Mouse (Mus musculus): ENCODE measurements at regions not wholly inside any gene's neighbourhood (a gene's known extent, or its start where the extent isn't known, plus 50 kb on each side); places are given as distances from the start of the nearest gene placed in this dataset.

DNA sequence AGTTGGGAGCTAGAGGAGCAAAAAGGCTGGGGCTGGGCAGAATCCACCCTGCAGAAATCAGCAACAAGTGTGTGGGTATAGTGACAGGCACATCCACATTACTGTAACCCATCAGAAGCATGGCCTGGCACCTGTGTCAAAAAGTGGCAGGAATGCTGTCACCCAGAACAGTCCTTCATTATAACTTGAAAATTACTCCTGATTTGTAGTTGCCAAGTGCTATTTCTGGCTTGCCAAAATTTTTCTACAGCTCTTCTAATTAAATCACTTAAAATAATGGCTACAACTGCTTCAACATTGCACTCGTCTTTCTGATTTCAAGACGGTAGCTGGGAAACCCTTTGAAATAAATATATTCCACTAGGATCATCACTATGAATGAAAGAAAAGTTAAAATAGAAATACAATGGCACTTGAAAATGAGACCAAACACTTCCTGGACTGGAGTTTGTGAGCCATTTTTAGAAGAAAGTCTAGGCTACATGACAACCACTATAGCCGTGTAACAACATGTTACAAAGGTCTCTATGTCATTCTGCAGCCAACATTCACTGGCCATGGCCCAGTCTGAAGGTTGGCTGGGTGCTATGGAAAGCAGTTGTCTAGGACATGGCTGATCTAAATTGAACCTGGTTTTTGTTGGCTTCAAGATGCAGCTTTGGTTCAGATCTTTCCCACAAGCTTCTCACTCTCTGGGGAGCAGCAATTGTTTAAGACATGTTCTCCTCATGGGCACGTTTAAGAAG, 190.6 kb upstream of the Tapt1 start:
- no peak for DNase-seq (ENCODE audit: low spot score in 2 of 2)

DNA sequence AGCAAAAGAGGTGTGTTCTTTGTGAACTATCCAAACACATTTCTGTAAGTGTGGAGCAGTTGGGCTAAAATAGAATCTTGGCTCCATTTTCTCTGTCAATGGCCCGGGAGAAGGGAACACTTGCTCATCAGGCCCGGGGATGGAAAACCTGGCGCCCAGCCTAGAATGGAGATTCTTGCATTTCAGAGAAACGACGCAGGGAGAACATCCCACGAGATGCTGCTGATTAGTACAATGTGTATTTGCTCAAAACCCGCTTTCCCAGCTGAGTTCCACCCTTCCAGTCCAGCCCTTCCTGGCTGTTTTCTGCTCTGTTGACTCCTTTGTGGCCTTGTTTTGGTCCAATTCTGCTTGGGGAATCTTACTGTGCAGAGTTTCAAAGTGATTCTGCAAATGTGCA, 188.0 kb upstream of the Tapt1 start:
- peak; percentile 4 to 61 for DNase-seq (ENCODE audit: low spot score in 2 of 2)

DNA sequence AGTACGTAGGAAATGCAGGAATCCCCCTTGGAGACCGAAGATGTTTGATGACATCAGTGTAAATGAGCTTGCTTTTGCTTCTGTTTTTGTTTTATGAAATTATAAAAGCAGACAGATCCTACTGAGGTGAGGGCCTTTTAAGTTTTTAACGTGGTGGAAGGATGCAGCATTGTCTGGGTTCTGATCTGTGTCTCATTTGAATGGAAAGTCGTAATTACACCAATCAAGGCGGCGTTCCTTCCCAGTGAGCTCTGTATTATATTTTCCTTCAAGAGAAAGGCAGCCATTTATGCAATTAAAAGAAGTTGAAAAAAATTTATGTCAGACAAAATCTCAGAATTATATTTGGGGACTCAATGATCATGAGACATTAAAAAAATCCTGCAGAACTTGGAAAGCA, 176.9 kb upstream of the Tapt1 start:
- no peak for DNase-seq (ENCODE audit: low spot score in 2 of 2)

DNA sequence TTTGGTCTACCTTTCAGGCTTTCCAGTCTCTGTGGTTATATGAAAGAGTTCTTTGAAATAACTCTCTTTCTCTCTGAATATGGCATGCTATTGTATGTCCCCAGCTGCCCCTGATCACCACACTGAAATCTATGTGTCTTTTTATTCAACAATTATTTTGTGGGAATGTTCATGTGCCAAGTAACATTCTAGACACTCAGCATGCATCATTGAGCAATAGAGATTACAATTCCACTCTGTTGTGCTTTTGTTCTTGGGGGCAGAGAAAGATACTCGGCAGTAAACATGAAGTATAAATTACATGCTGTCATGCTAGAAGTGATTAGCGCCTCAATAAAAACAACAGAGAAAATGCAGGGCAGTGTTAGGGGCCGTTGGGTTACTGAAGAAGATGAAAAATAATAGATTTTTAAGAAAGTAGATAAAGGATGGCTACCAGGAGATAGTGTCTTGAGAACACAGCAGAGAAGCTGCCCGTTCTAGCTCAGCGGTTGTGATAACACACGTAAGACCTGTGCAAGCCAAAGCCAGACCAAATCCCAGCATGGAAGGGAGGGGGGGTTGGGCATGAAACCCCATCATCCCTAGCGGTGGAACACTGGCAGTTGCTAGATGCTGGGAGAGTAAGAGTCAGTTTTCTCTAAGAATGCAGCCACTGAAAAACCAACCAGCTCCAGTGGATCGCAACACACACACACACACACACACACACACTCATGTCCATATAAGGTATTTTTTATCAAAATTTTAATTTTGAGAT, 174.3 kb upstream of the Tapt1 start:
- no peak for DNase-seq (ENCODE audit: low spot score in 2 of 2)

DNA sequence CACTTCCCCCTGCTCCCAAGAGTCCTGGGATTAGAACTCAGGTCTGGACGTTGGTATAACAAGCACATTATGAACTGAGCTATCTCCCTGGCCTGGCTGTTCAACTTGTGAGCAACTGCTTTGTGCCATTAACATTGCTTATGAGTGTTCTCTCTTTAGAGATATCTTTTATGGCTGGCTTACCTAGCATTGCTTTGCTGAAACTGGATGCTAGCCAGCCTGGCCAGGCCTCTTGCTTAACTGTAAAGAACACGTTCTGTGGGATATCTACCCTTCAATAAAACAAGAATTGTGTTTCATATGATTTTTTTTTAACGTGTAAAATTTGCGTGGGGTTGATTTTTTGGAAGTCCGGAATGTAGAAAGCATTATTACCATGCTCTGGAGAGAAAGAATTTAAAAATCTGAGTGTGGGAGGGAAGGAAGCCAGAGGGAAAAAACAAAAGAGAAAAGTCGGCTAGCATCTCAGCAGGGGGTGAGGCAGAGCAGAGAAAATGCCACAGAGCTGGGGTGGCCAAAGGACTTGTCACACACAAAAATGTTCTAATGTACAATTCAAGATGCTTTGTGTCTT, 160.9 kb upstream of the Tapt1 start:
- DNase-seq (ENCODE audit: low spot score in 2 of 2): no peak

DNA sequence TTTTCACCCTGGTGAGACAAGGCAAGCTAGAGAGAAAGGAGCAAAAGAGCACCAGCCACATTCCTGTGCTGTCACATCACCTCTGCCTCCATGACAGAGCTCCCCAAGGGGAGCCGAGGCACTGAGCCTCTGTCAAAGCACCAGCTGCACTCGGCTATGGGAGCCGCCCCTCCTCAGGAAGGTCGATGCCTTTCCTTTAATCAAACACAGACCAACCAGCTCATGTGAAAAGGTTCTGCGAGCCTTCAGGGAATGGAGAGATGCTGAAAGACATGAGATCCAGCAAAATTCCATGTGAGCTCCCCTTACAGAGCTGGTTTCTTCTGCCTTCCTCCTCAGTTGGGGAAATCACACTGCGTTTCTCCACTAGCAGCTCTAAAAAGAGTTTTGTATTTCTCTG, 159.8 kb upstream of the Tapt1 start:
- no peak for DNase-seq (ENCODE audit: low spot score in 2 of 2)

DNA sequence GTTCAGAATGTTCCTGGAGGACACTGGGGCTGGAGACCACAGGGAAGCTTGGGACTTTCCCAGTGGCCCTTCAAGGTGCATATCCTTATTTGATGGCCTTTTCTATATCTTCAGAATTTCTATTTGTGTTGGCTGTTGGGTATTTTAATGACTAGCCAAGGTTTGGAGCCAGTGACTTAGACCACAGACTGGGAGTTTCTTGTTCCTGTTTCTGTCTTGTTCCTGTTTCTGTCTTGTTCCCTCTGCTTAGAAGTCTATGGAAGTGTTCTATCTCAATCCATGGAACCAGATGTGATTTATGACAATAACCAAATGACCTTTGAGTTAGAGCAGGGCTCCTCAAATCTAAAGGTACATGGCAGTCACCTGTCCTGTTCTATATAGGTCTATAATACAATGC, 156.6 kb upstream of the Tapt1 start:
- DNase-seq (ENCODE audit: low spot score in 2 of 2): no peak

DNA sequence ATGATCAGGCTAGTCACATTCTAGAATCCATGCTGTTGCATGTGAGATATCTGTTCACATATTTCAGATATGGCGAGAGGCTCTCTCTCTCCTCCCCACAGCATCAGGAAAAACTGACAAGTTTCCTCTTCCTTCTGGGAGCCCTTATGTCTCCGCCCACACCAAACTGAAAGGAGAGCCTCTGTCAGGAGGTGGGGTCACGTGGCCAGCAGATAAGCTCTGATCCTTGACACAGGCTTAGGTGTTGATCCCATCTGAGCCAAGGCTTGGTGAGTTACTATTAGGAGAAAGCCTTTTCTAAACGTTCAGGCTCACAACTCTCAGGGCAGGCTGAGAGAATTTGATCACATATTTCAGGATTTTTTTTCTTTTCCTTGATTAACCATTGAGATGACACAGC, 143.6 kb upstream of the Tapt1 start:
- DNase-seq (ENCODE audit: low spot score in 2 of 2): no peak

DNA sequence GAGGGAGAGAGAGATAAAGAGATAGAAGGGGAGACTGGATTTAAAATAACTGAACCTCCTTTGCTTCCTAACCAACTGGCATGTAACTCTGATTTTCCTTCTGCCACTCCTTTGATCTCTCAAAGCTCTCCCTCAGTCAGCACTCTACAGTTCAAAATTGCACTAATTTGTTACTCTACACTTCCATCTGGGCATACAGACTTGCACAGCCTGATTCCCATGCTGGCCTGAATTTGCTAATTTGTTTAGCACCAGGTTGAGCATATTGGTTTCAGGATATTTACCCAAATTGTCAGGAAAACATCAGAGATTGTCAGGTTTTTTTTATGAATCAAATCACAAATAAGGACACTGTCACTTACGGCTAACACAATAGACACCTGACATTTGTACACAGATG, 125.9 kb upstream of the Tapt1 start:
- no peak for DNase-seq (ENCODE audit: low spot score in 2 of 2)

DNA sequence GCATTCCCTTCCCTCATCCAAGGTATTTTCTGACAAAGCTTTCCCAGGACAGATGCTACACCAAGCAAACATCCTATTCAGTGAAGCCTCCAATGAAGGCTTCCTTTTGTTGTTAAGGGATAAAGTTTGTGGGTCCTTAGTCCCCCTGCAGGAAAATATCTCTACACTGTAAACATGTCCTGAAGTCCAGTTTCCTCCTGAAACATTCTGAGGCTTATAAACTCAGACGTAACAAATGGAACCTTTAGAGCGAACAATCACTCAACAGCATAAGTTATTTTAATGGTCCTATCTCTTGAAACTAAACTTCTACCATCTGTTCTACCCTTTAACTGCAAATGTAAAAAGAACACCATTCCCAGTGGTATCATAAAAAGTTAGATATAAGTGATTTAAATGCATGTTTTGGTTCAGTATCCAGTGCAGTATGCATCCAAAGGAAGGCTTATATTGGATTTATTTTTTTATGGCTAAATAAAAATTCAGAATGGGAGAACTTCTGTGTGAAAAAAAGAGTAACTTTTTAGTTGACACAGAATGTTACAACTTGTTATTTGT, 115.1 kb upstream of the Tapt1 start:
- DNase-seq (ENCODE audit: low spot score in 2 of 2): no peak

DNA sequence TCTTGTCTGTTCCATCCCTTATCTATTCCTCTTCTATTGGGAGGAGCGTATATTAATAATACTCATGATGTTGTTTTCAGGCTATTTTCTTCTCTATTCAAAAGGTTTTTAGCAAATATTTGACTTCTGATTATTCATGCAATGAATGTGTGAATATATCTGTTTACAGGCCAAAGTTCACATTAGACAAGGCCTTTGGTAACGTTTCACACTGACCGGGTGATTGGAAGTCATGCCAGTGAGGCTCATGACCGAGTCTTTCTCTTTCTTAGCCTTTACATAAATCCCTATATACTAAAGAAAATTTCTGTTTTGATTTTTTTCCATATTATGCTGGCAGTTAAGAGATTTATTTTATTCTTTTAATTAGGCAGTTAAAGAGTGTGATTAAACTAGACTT, 112.2 kb upstream of the Tapt1 start:
- no peak for DNase-seq (ENCODE audit: low spot score in 2 of 2)

DNA sequence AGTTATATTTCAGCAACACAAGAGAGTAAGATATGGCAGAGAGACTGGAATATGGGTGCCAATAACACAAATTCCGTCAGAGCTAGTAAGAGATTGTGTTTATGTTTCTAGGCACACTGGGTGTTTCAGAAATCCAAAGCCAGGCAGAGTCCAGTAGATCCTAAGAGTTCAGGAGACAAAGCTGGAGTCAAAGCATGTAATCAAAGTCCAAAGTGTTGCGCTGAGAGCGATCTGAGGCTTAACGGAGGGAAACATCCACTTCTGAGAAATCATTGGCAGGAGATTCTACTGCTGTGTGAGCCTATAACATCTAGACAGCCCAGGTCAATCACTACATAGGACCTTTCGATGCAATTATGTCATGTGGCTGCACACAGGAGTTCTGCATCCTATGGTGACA, 109.3 kb upstream of the Tapt1 start:
- DNase-seq (ENCODE audit: low spot score in 2 of 2): no peak

DNA sequence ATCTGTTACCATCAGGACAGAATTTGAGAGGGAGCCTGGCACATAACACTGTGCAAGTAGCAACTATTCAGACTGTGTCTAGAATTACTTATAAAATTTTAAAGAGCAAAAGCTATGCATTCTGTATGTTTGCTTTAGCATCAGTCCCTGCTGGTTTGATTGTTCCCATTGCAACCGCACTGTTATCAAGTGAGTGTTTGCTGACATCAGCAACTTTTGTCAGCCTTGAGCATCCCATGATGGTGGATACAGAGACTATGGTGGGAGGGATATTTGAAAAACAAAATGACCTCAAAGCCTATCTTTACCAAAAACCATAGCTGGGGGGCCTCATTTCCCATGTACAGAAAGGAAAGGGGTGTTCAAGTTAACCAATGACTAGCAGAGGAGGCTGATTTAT, 93.2 kb upstream of the Tapt1 start:
- no peak for DNase-seq (ENCODE audit: low spot score in 2 of 2)

DNA sequence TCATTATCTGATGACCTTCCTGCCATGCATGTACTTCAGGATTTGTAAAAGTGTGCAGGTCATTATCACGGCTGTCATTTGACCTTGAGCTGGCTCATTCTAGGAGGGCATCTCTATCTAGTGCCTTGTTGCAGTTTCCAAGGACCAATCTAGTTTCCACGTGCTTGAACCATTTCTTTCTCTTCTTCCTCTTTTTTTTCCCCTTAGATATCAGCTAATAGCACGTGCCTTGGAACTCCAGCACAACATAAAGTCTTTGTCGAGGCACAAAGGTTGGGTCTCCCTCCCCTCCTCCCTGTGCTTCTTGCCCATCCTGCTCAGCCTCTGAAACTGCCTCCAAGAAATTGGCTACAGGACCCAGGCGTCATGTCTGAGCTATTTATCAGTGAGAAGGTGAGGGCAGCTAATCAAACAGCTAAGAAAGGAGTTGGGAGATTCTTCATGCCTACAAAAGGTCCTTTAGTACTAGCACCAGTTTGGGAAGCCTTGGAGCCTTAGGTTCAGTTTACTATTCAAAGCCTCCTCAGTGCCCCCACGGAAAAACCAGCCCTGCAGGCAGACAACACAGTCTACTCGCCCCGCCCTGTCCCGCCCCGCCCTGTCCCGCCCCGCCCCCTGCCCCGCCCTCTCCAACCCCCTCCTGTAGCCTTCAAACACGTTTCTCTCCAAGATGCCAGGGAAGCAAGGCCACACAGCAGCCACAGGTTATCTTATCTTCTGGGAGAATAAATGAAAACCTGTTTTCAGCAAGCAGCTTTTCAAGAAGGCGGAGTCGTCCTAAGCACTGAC, 80.5 kb upstream of the Tapt1 start:
- no peak for DNase-seq (ENCODE audit: low spot score in 2 of 2)

DNA sequence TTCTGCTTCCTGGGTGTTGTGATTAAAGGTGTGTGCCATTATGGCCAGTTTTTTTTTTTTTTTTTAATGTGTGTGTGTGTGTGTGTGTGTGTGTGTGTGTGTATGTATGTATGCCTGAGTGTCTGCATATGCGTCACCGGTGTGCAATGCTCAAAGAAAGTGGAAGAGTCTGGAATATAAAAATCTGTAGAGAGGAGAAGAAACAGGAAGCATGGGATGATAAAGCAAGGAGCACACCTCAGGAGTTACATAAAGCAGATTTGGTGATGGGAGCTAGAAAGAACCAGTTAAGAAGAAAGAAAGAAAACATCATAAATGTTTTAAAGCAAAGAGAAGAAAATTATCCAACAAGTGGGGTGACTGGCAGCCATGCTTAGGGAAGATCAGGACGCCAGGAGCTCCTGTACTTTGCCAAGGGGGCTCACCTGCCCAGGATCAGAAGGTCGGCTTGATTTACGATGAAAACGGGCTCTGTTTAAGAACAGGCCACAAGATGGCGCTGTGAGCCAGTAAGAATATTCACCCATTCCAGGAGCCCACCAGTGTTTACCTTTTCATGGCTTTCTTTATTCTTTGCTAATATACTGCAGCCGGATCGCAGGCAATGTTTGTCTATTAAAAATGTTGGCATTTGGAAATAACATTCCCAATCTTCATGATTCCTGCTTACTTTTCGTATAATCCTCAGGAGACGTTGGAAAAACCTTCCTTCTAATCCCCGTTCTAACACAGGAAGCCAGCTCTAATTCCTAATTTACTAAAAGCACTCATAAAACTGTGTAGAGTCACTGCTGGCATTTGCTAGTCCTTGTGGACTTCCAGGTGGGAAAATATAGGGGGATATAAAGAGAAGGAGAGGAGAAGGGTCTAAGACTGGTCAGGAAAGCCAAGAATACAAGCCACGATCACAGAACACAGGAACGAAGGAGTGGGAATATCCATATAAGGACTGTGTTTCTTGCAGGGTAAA, 77.7 kb upstream of the Tapt1 start:
- peak in 1 of 2 experiments; percentile 30 for DNase-seq (ENCODE audit: low spot score in 2 of 2)

DNA sequence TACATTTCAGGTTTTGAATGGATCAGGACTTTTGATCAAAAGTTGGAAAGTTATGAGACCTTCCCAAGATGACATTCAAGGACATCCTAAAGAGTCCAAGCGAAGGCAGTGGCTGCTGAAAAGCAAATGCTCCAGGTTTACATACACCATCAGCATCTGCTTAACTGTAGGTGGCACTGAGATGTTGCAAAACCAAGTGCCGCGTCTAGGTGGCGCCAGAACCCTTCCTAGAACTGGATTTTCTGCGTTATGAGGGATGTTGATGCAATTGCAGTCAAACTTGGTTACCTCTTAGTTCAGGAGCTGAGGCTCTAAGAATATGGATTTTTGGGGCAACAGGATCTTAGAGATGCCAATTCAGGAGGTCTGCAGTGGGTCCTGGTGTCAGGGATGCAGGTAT, 58.0 kb upstream of the Tapt1 start:
- DNase-seq (ENCODE audit: low spot score in 2 of 2): peak; percentile 41 to 86

All from urinary bladder, adult 18-20 months (tissue).